Mouse (Mus musculus): Measurements from ENCODE around the gene Cd9. TPM values are rescaled to one million over a fixed set of nuclear protein-coding genes. Genes with fewer than 3 reads are reported as not detected.

Cd9 gene
- polyA plus RNA-seq, 1 experiment from 2014 or later: 487 TPM

DNA sequence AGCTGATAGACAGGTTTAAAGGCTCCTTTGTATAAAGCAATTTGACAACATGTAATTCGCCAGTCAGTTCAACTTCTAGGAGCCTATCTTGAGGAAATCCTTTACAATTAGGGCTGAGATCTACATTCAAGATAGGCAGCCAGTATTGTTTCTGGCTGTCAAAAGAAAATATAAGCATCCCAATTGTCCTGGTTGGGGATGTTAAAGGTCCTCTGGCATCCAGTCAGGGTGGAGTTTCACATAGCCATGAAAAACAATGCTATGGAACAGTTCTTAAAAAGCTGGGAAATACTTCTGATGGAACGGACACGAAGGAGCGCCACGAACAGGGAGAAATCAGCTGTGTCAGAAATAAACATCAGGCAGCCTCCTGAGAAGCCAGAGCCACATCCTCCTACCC, 40.4 kb upstream of the Cd9 start:
- no peak for DNase-seq (ENCODE audit: low spot score)
- no peak overlapping the region for H3K4me3 ChIP-seq (ENCODE audit: low read depth, low read length)
- no peaks in the 10 kb centered on the region for H3K27me3 ChIP-seq (ENCODE audit: control insufficient read depth, insufficient read depth, low read length)
- no peak overlapping the region for H3K9ac ChIP-seq (ENCODE audit: low read length)
- no peaks in the 10 kb centered on the region for H3K4me1 ChIP-seq (replicated peaks; ENCODE audit: control insufficient read depth, insufficient read depth)
- no peak overlapping the region for H3K4me2 ChIP-seq (replicated peaks; ENCODE audit: low read depth)
- H3K9me3 ChIP-seq (ENCODE audit: control insufficient read depth, low read length): no peaks in the 10 kb centered on the region
- H3K36me3 ChIP-seq (ENCODE audit: control insufficient read depth, insufficient read depth, low read length): no peaks in the 10 kb centered on the region
- no peak overlapping the region for H3K27ac ChIP-seq (replicated peaks)
- 72% methylated on average over 5 of the region's 5 CpGs for whole genome bisulfite sequencing
- TF ChIP-seq EP300 (optimal IDR thresholded peaks at IDR 0.05) (no peak), CTCF (IDR thresholded peaks at IDR 0.05; ENCODE audit: low read depth) (no peak)
- ATAC-seq (ENCODE audit: low FRiP score, low TSS enrichment): no peak

GRCm38 (mm10) chr6:125533104-125533650, 38.6 kb upstream of the Cd9 start:
- H3K36me3 ChIP-seq (ENCODE audit: control insufficient read depth, insufficient read depth, low read length): no peaks in the 10 kb centered on the region
- H3K4me3 ChIP-seq (ENCODE audit: low read depth, low read length): no peak overlapping the region
- TF ChIP-seq EP300 (optimal IDR thresholded peaks at IDR 0.05) (no peak), CTCF (IDR thresholded peaks at IDR 0.05; ENCODE audit: low read depth) (no peak)
- no peak for DNase-seq (ENCODE audit: low spot score)
- no peak overlapping the region for H3K9ac ChIP-seq (ENCODE audit: low read length)
- no peaks in the 10 kb centered on the region for H3K9me3 ChIP-seq (ENCODE audit: control insufficient read depth, low read length)
- WGBS: 85% methylated on average over 11 of the region's 11 CpGs
- H3K4me2 ChIP-seq (replicated peaks; ENCODE audit: low read depth): no peak overlapping the region
- H3K27ac ChIP-seq (replicated peaks): no peak overlapping the region
- no peaks in the 10 kb centered on the region for H3K4me1 ChIP-seq (replicated peaks; ENCODE audit: control insufficient read depth, insufficient read depth)
- no peaks in the 10 kb centered on the region for H3K27me3 ChIP-seq (ENCODE audit: control insufficient read depth, insufficient read depth, low read length)
- no peak for ATAC-seq (ENCODE audit: low FRiP score, low TSS enrichment)

GRCm38 (mm10) chr6:125529479-125529878, 34.9 kb upstream of the Cd9 start:
- peak; percentile 49 for ATAC-seq (ENCODE audit: low FRiP score, low TSS enrichment)
- no peaks in the 10 kb centered on the region for H3K9me3 ChIP-seq (ENCODE audit: control insufficient read depth, low read length)
- no peak overlapping the region for H3K27ac ChIP-seq (replicated peaks)
- no peaks in the 10 kb centered on the region for H3K4me1 ChIP-seq (replicated peaks; ENCODE audit: control insufficient read depth, insufficient read depth)
- DNase-seq (ENCODE audit: low spot score): no peak
- no peak overlapping the region for H3K4me2 ChIP-seq (replicated peaks; ENCODE audit: low read depth)
- no peak overlapping the region for H3K4me3 ChIP-seq (ENCODE audit: low read depth, low read length)
- H3K9ac ChIP-seq (ENCODE audit: low read length): no peak overlapping the region
- 84% methylated on average over 5 of the region's 5 CpGs for WGBS
- no peak for TF ChIP-seq EP300 (optimal IDR thresholded peaks at IDR 0.05)
- peak; percentile 47 for TF ChIP-seq CTCF (IDR thresholded peaks at IDR 0.05; ENCODE audit: low read depth)
- no peaks in the 10 kb centered on the region for H3K27me3 ChIP-seq (ENCODE audit: control insufficient read depth, insufficient read depth, low read length)
- H3K36me3 ChIP-seq (ENCODE audit: control insufficient read depth, insufficient read depth, low read length): no peaks in the 10 kb centered on the region

- Histone ChIP-seq H3K4me1 (replicated peaks; ENCODE audit: control insufficient read depth, insufficient read depth) (no peaks in the 10 kb centered on the region), H3K9me3 (ENCODE audit: control insufficient read depth, low read length) (no peaks in the 10 kb centered on the region), H3K9ac (ENCODE audit: low read length) (no peak overlapping the region), H3K4me3 (ENCODE audit: low read depth, low read length) (no peak overlapping the region), H3K27ac (replicated peaks) (no peak overlapping the region), H3K4me2 (replicated peaks; ENCODE audit: low read depth) (no peak overlapping the region), H3K27me3 (ENCODE audit: control insufficient read depth, insufficient read depth, low read length) (no peaks in the 10 kb centered on the region), H3K36me3 (ENCODE audit: control insufficient read depth, insufficient read depth, low read length) (no peaks in the 10 kb centered on the region)
- WGBS: 79% methylated on average over 9 of the region's 9 CpGs
- DNase-seq (ENCODE audit: low spot score): no peak
- ATAC-seq (ENCODE audit: low FRiP score, low TSS enrichment): peak; percentile 49; the same call in 1 of the 2 replicates
- no peak for TF ChIP-seq CTCF (IDR thresholded peaks at IDR 0.05; ENCODE audit: low read depth)
- TF ChIP-seq EP300 (optimal IDR thresholded peaks at IDR 0.05): no peak
Observed at GRCm38 (mm10) chr6:125528614-125529200, 34.1 kb upstream of the Cd9 start.

DNA sequence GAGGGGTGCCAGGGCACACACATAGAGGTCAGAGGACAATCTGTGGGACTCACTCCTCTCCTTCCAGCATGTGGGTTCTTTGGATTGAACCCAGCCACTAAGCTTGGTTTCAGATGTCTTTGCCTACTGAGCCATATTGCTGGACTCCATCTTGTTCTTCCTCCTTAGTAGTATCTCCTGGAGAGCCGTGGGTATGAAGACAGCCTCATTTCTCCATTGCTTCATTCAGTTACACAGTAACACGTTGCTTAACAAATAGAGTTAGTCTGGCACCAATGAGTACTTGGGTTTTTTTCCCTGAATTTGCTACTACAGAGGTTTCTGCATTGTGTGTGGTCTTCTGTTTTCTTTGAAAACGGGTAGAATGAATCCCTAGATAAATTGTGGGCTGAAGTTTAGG, 31.5 kb upstream of the Cd9 start:
- H3K27me3 ChIP-seq (ENCODE audit: control insufficient read depth, insufficient read depth, low read length): no peaks in the 10 kb centered on the region
- no peaks in the 10 kb centered on the region for H3K36me3 ChIP-seq (ENCODE audit: control insufficient read depth, insufficient read depth, low read length)
- no peak for DNase-seq (ENCODE audit: low spot score)
- H3K9ac ChIP-seq (ENCODE audit: low read length): no peak overlapping the region
- H3K4me1 ChIP-seq (replicated peaks; ENCODE audit: control insufficient read depth, insufficient read depth): no peaks in the 10 kb centered on the region
- TF ChIP-seq EP300 (optimal IDR thresholded peaks at IDR 0.05) (no peak), CTCF (IDR thresholded peaks at IDR 0.05; ENCODE audit: low read depth) (no peak)
- H3K4me3 ChIP-seq (ENCODE audit: low read depth, low read length): no peak overlapping the region
- no peak overlapping the region for H3K4me2 ChIP-seq (replicated peaks; ENCODE audit: low read depth)
- 42% methylated on average over 3 of the region's 3 CpGs for WGBS
- H3K27ac ChIP-seq (replicated peaks): no peak overlapping the region
- no peak for ATAC-seq (ENCODE audit: low FRiP score, low TSS enrichment)
- H3K9me3 ChIP-seq (ENCODE audit: control insufficient read depth, low read length): no peaks in the 10 kb centered on the region

- no peaks in the 10 kb centered on the region for H3K27me3 ChIP-seq (ENCODE audit: control insufficient read depth, insufficient read depth, low read length)
- ATAC-seq (ENCODE audit: low FRiP score, low TSS enrichment) (no peak), DNase-seq (ENCODE audit: low spot score) (no peak)
- H3K4me2 ChIP-seq (replicated peaks; ENCODE audit: low read depth): no peak overlapping the region
- TF ChIP-seq EP300 (optimal IDR thresholded peaks at IDR 0.05) (no peak), CTCF (IDR thresholded peaks at IDR 0.05; ENCODE audit: low read depth) (no peak)
- H3K4me1 ChIP-seq (replicated peaks; ENCODE audit: control insufficient read depth, insufficient read depth): no peaks in the 10 kb centered on the region
- H3K9ac ChIP-seq (ENCODE audit: low read length): no peak overlapping the region
- no peak overlapping the region for H3K4me3 ChIP-seq (ENCODE audit: low read depth, low read length)
- 82% methylated on average over 6 of the region's 6 CpGs for WGBS
- no peaks in the 10 kb centered on the region for H3K9me3 ChIP-seq (ENCODE audit: control insufficient read depth, low read length)
- no peaks in the 10 kb centered on the region for H3K36me3 ChIP-seq (ENCODE audit: control insufficient read depth, insufficient read depth, low read length)
- H3K27ac ChIP-seq (replicated peaks): no peak overlapping the region
Observed at GRCm38 (mm10) chr6:125524027-125524426, 29.4 kb upstream of the Cd9 start.

Data from stomach, postnatal 0 days (tissue).